Mouse (Mus musculus): ENCODE results near the gene Ubxn6.

The Ubxn6 gene

DNA sequence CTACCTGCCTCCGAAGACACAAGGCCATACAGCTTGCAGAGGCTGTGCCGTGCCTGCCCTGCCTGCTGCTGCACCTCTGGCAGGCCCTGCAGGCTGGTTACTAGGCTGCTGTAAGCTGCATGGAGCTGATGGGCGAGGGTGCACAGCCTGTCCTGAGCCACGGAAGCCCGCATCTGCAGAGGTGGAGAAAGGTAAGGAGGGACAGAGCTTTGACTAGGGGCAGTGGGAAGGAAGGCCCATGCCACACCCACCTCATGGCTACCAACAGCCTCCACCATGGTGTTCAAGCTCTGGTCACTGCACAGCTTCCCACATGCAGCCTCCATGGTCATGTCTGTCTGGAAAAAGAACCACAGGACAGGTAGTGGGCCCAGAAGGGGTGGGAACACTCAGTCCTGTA, 27.3 kb upstream of the Ubxn6 start:
- WGBS = 96% methylated on average over 5 of the region's 5 CpGs

DNA sequence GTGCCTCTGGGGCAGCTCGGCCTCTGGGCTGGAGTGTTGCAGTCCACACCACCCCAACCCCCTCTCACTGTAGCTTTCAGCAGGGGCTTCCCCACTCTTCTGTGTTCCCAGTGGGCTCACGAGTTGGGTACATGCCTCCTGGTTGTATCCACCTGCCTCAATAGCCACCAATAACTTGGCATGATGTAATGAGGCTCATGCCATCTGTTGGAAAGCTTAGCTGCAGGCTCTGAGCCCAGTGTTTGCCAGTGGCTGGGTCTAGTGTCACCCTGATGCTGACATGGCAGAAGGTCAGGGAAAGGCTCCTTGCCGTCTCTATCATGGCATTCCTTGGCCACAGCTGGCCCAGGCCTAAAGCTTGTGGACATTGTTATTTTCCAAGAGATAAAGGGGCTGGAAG, 26.0 kb upstream of the Ubxn6 start:
- WGBS = 84% methylated on average over 3 of the region's 3 CpGs

DNA sequence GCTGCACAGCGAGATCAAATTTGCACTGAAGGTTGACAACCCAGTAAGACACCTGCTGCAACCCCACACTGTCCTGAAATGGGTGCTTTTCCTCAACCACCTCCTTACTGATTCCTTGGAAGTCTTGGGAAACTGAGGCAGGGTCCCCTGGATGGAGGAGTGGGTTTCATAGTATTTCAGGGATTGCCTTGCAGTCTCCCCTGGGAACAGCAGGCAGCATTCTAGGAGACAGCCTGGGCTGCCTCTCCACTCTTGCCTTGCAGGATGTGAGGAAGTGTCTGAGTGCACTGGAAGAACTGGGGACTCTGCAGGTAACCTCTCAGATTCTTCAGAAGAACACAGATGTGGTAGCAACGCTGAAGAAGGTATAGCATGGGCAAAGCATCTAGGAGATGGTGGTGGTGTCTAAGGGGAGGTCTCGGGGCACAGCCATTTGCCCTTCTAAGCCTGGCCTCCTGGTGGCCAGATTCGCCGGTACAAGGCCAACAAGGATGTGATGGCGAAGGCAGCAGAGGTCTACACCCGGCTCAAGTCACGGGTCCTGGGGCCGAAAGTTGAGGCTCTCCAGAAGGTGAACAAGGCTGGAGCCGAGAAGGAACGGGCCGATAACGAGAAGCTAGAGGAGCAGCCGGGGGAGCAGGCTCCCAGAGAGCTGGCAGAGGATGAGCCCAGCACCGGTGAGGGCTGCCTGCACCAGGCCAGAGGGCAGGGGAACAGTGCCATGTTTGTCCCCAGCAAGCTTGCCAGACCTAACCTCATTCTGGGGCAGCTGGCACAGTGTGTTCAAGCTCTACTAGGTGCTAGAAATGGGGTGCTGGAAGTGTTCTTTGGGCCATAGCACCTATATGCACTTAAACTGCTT, 24.1 kb upstream of the Ubxn6 start:
- WGBS = 82% methylated on average over 15 of the region's 15 CpGs

DNA sequence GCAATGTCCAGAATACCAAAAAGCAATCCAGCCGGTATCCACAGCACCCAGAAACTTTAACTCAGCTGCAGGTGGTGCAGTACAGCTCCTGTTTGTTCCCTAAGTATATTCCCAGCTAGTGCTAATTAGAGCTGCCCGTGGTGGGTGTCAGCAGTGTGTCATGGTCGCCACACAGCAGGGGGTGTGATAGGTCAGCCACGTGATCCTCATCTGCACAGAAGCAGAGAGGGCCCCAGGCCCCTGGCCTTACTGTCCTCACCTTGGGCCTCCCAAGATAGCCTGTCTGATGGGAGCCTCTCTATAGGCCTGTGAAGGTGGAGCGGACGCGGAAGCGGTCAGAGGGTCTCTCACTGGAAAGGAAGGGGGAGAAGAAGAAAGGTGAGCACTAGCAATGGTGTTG, 23.4 kb upstream of the Ubxn6 start:
- WGBS = 84% methylated on average over 8 of the region's 8 CpGs

DNA sequence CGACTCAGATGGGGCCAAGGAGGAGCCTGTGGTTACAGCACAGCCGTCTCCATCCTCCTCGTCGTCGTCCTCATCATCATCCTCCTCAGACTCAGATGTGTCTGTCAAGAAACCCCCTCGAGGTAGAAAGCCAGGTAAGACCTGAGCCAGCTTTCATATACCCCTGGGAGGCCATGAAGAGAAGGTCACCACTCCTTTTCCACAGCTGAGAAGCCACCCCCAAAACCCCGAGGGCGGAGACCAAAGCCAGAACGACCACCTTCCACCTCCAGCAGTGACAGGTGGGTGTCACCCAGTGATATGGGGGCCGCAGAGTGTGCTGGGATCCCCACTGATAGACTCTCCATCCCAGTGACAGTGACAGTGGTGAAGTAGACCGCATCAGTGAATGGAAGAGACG, 22.1 kb upstream of the Ubxn6 start:
- 87% methylated on average over 12 of the region's 12 CpGs for WGBS

DNA sequence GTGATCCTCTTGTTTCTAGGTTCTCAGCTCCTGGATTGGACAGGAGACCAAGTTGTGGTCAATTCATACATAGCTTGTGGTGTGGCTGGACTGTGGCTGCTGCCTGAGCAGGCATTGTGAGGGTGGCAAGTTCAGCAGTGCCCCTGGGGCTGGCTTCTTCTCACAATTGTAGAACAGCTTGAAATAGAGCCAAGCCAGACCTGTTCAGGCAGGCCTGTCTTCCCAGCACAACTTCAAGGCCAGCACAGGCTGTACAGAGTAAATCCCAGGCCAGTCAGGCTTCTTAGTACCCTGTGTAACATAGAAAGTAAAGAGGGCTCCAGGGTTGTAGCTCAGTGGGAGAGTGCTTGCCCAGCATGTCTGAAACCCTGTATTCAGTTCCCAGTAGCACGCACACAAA, 18.0 kb upstream of the Ubxn6 start:
- WGBS = 82% methylated on average over 1 of the region's 1 CpGs

DNA sequence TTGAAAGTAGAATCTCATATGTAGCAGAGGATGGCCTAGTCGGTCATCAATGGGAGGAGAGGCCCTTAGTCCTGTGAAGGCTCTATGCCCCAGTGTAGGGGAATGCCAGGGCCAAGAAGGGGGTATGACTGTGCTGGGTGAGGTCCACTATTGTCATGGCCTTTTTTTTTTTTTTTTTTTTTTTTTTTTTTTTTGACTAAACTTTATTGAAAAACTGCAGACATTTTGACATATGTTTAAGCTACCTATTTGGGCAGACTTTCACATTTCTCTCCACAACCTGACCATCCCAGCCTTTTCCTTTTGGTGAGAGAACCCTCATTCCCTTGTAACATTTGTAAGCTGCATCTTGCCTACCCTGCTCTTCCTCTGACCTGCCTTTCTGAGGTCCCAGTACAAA, 17.5 kb upstream of the Ubxn6 start:
- WGBS = 89% methylated on average over 1 of the region's 1 CpGs

DNA sequence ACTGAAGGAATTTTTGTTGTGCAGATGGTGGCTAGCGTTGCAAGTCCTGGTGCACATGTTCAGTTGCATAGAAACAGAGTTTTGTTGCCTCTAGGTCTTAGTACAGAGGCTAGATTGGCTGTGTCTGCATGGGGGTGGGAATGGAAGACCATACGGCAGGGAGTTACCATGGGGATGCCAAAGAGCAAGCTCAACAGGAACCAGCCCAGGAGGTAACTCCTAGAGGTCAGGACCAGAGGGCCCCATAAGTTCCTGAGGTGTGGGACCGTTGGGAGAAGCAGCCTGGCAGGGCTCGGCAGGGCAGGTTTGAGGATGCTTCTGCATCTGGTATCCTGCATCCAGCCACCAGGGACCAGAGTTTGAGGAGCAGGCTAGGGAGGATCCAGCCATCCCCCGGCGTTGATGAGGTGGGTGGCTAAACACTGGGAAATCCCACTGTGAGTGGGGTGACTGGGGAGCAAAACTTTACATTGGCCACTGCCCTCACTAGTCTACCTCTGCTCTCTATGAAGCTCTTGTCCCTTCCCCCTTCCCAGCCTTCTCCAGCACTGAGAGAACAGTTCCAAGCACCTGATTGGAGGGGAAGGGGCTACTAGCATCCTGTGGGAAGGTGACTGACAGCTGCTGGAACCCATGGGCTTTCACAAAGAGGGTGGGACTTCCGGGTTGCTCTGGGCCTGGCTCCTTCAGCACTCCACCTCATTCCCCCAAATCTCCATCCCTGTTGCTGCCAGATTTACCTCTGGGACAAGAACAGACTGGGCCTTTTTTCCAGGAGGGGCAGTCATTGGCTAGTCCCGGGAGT, 6.2 kb upstream of the Ubxn6 start:
- WGBS = 5% methylated on average over 8 of the region's 8 CpGs

DNA sequence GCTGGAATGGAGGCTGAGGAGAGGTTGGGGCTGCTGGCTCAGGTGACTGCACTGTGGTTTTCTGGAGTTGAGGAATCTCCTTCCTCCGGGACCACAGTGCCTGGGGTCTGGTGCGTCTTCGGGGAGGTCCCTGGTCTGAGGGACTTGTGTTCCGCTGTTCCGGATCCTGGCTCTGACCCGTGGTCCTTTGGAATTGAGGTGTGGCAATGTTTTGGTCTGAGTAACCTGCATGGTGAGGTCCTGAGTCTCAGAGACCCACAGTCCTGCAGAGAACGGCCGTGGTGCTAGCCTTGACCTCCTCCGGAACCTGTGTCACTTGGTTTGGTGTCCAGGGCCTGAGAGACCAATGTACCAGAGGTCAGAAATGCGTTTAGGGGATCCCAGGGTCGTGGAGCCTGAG, 5.1 kb upstream of the Ubxn6 start:
- WGBS = under 1% methylated on average over 11 of the region's 11 CpGs

DNA sequence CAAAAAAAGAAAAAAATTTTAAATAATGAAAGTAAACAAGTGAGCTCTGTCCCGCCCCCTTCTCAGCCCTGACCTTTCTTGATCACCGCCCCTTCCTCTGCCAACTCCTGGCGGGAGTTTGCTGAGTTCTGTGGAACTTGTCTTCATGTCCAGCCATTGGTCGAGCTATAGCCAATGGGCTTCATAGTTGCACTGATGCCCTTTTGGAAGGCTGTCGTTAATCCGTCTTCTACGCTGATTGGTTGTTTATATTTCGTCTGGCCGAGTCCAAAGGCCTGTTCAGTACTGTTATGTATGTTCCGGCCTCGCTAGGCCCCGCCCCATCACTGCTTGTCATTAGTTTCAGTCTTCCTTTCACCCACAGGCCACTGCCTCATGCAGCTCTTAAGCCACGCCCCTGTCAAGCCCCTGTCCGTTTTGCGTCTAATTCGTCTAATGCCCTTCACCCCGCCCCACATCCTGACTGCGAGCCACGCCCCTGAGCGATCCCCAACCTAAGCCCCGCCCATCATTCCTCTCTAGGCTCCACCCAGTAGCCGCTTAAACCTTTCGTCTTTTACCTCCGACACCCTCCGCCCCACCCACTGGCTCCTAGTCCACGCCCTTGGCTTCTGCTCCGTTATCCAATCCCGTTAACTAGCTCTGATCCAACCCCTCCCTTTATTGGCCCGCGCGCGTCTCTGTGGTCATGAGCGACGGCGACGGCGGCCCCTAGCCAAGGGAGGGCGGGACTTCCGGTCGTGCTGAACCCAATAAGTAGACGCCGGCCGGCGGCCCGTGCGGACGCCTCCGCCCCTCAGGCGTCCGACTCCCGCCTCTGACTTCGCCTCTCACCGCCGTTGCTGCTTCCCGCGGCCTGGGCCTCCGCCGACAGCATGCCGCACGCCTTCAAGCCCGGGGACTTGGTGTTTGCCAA, 4.3 kb upstream of the Ubxn6 start, which contains the start of gene Hdgfl2:
Hdgfl2 (plus strand) TSS at position 755 of the 916 bp plus-strand sequence.
- under 1% methylated on average over 61 of the region's 61 CpGs for WGBS

DNA sequence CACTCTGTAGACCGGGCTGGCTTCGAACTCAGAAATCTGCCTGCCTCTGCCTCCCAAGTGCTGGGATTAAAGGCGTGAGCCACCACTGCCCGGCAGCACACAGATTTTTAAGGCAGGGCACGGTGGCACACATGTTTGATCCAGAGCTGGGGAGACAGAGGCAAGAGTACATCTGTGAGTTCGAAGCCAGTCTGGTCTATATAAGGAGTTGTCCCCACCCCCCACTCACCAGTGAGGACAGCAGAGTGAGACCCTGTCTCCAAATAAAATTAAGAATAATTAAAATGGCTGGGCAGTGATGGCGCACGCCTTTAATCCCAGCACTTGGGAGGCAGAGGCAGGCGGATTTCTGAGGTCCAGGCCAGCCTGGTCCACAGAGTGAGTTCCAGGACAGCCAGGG, 3.5 kb upstream of the Ubxn6 start:
- whole genome bisulfite sequencing = 68% methylated on average over 9 of the region's 9 CpGs

DNA sequence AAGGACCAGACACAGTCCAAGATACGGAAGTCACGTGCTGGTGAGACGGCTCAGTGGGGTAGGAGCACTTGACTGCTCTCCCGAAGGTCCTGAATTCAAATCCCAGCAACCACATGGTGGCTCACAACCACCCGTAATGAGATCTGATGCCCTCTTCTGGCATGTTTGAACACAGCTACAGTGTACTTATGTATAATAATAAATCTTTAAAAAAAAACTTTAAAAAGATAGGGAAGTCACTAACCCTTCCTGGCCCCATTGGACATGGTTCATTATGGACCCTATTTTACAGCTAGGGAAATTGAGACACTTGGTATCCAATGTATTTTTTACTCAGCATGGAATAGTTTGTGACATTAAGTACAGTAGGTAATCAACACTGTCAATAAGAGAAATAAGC, 2.7 kb upstream of the Ubxn6 start:
- 80% methylated on average over 5 of the region's 5 CpGs for WGBS

DNA sequence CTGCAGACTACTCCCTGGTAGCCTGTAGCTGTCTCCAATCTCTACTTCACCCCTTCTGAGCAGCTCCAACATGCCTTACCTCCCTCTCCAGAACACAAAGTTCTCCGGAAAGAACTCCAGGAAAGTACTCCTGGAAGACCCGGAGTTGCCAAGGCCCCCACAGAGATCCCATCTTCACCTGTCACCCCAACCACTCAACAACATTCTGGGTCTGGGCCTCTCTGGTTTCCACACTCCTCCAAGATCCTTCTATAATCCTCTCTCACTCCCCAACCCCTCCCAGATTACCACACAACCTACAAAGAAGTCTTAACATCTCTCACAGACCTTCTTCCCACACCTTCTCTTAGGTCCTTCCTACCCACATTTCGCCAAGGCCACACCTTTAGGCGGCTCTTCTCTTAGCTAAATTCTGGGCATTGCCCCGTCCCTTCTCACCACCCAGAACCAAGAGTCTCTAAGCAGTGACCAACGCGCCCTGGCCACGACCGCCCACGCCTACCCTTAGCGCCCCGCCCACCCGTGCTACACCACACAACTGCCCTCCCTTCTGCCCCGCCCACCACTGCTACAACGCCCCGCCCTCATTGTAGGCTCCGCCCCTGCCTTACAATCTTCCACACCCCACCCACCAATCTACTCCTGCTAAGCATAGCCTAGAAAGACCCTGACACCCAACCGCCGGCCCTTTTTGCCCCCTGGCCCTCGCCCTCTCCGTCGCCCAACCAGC, 566 bp downstream of the Ubxn6 start:
- 8% methylated on average over 22 of the region's 22 CpGs for WGBS

DNA sequence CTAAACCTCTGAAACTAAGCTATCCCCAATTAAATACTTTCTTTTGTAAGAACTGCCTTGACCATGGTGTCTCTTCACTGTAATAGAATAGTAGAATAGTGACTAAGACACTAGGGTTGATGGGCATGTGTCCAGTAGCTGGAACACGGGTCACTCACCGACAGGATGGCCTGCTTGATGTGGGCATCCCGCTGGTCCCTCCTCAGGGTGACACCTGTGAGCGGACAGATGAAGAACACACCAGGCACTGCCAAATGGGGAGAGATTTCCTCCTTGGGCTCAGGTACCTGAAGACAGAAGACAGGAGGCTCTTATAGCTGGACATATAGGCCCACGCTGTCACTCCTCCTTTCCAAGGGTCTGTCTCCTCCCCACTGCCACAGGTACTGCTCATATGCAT, 2.6 kb downstream of the Ubxn6 start:
- 87% methylated on average over 5 of the region's 5 CpGs for WGBS

DNA sequence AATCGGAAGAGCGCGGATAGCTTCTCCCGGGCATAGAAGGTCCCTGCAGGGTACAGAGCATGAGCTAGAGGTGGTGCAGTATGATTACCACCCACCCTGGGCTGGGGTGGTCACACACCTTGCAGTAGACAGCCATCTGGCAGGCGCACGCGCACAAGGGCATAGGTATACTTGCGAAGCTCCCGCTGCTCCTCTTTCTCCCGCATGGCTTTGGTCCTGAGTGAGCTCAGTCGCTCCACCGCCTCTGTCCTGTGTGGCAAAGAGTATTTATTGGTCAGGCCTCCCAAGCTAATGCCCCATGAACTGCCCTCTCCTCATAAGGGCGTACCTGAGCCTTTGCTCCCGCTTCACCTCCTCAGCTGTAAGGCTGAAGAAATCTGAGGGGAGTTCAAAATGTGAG, 5.8 kb downstream of the Ubxn6 start:
- WGBS = 96% methylated on average over 14 of the region's 14 CpGs

DNA sequence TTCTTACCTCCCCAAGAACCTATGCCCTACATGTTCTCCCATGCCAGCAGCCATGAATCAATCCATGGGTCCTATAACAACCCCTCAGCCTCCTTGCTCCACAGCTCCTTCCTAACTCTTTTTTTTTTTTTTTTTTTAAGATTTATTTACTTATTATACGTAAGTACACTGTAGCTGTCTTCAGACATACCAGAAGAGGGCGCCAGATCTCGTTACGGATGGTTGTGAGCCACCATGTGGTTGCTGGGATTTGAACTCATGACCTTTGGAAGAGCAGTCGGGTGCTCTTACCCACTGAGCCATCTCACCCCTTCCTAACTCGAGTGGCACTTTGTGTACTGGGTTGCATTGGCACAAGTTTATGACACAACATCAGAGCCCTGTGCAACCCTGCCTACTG, 9.1 kb downstream of the Ubxn6 start:
- 76% methylated on average over 6 of the region's 6 CpGs for WGBS

DNA sequence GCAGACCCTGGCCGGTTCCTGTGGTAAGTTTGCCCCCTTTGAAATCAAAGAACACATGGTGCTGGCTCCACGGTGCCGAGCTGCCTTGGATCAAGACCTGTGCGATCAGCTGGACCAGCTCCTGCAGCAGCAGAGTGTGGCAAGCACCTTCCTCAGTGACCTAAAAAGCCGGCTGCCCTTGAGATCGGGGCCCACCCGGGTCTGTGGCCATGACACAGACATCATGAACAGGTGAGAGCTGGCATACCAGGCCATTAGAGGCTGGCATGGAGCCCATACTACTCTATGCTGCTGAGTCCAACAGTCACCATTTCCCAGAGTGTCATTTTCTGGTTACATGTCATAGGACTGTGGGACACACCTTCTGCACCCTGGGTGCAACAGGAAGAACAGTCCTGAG, 12.7 kb downstream of the Ubxn6 start:
- 92% methylated on average over 7 of the region's 7 CpGs for WGBS

DNA sequence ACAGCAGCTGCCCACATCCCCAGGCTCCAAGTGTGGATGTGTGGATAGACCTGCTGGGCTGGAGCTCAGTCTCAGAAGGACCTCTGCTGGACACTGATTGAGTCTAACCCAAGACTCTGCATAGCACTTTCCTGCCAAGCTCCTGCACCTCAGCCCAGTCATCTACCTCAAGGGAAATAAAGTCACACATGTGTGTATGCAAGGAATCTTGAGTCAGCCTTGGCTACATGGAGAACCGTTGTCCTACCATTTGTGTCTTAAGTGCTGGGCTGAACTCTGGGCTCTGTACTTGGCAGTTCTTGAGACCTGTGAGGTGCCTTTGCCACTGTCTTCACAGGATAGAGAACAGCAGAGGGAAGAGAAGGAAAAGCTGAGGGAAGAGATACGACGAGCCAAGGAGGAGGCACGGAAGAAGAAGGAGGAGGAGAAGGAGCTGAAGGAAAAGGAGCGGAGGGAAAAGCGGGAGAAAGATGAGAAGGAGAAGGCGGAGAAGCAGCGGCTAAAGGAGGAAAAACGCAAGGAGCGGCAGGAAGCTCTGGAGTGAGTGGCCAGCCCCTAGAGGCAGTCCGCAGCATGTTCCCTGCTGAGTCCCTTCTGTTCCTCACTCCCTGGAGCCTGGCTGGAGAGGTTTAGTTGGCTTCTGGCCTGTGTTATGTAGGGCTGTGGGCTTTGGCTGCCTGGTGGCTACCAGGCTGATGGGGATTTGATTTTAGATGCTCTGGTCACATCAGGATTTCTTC, 17.3 kb downstream of the Ubxn6 start:
- WGBS = 87% methylated on average over 11 of the region's 11 CpGs

DNA sequence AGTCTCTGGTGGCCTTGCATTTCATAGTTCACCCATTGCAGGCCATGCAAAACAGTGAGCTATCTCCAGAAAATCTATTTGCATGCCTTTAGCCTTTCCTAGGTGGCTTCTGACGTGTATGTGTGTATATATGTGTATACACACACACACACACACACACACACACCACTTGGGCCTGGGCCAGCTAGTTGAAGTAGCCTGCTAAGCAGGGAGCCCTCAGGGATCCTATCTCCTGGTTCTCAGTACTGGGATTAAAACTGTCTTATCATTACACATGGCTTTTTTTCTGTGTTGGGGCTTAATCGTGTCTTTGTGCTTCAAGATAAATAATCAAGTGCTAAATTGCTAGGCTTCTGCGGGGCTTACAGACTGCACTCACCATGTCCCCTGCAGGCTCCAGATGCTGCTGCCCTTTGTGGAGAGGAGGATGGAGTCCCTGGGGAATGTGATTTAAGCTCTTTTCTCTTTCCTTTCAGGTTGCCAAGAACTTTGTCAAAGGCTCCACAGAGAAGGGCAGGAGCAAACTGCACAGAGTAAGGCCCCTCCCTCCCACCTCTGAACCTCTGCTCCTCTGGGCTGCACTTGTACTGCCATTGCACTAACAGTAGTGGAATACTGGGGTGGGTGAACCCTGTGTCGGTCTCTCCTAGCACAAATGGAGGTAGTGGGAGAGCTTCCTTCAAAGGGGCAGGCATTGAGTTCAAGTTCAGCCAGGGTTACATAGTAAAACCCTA, 18.7 kb downstream of the Ubxn6 start:
- WGBS = 58% methylated on average over 4 of the region's 4 CpGs

DNA sequence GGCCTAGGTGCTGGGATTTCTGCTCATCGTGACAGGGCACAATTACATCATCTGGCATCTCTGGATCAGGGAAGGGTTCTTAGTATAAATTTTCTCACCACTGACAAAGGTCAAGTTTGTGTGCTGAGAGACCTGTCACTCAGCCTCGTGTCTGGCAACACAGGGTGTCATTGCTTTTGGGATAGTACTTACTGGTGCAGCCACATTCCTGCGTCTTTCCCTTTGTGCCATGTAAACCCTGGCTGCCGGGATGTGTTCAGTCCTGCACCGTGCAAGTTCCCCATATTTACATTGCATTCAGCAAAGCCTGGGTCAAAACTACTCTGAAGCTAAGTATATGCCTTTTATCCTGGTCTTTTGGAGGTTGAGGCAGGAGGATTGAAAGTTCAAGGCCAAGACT, 23.5 kb downstream of the Ubxn6 start:
- 93% methylated on average over 5 of the region's 5 CpGs for WGBS
